Mouse (Mus musculus) Patski (cell line): ENCODE results near the gene Rubcn. TPM values are rescaled to one million over a fixed set of nuclear protein-coding genes. Genes with fewer than 3 reads are reported as not detected.

Experiments used
- ATAC-seq: fragments of 100-300 bp; one replicate; pipeline ENCODE4 v1.8.0; 2021
- CTCF ChIA-PET: fragments of 350-600 bp; sonication (Branson Sonifier 250); formaldehyde crosslinking; loops from one replicate; lab custom pipeline; 2022; ENCODE audit warnings: inconsistent platforms; lab: Charles Lee
- POLR2A ChIA-PET: fragments of 350-600 bp; sonication (Branson Sonifier 250); formaldehyde crosslinking; loops from one replicate; lab custom pipeline; 2022; ENCODE audit warnings: antibody characterized with exemption, inconsistent platforms; lab: Charles Lee
- DNase-seq: peaks from one replicate; pipeline ENCODE4 v3.0.0-alpha.2; 2011; ENCODE audit warnings: low read depth, low spot score
- H3K27me3 ChIP-seq: fragments of 371-371 bp; one replicate; pipeline ENCODE4 v1.5.1; 2021
- CTCF ChIP-seq: fragments of 100-300 bp; IDR thresholded peaks from one replicate; pipeline ENCODE4 v1.5.1; 2021
- in situ Hi-C: fragments of 300-500 bp; cut with MboI; formaldehyde crosslinking; loops from 3 replicates; pipeline ENCODE4 v1.11.1; 2018; ENCODE audit warnings: low pct_unique_long_range_greater_than_20kb, mixed read lengths
- polyA plus RNA-seq: library from polyadenylated mRNA; unstranded; gene quantifications from one replicate; pipeline ENCODE4 v1.2.3, GENCODE M21; 2021

Gene Rubcn
- polyA plus RNA-seq, 1 experiment from 2014 or later, result 39.2 TPM

GRCm38 (mm10) chr16:32783324-32784062 is 94.1 kb downstream of the Rubcn start:
- no peak for TF ChIP-seq CTCF
- in situ Hi-C loops, result no loop called here
- H3K27me3 ChIP-seq, result no peaks in the 10 kb centered on the region
- ChIA-PET CTCF (no interaction called here), POLR2A (interaction anchor here (0.8 to 1.2 kb wide), 3 partner anchors 16 to 80 kb away, joined by 3 read pairs; no protein-coding TSS in a partner anchor)
- ATAC-seq (no peak), DNase-seq (no peak)

DNA sequence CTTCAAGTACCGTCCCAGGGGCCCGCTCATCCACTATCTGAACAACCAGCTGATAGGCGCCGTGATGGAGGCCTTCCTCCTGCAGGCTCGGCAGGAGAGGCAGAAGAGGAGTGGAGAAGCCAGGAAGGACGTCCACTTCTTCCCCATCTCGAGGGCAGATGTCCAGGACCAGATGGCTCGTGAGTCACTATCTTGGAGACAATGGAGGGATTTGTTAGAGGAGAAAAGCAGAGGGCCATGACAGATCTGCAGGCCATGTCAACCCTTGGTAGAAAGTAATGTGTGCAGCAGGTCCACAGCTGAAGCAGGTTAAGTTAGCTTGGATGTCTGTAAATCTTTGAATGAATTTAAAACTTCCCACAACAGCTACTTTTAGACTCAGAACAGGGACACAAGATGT is 98.6 kb downstream of the Rubcn start:
- ATAC-seq (no peak), DNase-seq (no peak)
- POLR2A ChIA-PET, result no interaction called here
- H3K27me3 ChIP-seq, result no peaks in the 10 kb centered on the region
- no peak for TF ChIP-seq CTCF
- in situ Hi-C loops, result no loop called here
- CTCF ChIA-PET, result interaction anchor here (1.6 kb wide), 1 partner anchor 12 kb away, joined by 4 read pairs; no protein-coding TSS in a partner anchor

GRCm38 (mm10) chr16:32776676-32777075 is 100.9 kb downstream of the Rubcn start:
- in situ Hi-C loops, result no loop called here
- ChIA-PET POLR2A (no interaction called here), CTCF (interaction anchor here (1.0 to 1.3 kb wide), 3 partner anchors 13 to 59 kb away, joined by 3 read pairs; no protein-coding TSS in a partner anchor)
- TF ChIP-seq CTCF, result no peak
- ATAC-seq (no peak), DNase-seq (no peak)
- H3K27me3 ChIP-seq, result no peaks in the 10 kb centered on the region

Other genes starting within 250 kb of the Rubcn start
- gene Tnk2, start 233.9 kb downstream of the Rubcn start, polyA plus RNA-seq, result 72.0 TPM
- not detected for gene Muc4, start 141.9 kb downstream of the Rubcn start, polyA plus RNA-seq
- gene Muc20, start 80.3 kb downstream of the Rubcn start, polyA plus RNA-seq, result 0.05 TPM
- gene Smbd1, start 67.3 kb downstream of the Rubcn start, polyA plus RNA-seq, result not detected
- gene Fyttd1, start 266 bp downstream of the Rubcn start, polyA plus RNA-seq, result 108 TPM
- 24.5 TPM for gene Lrch3, start 36.3 kb upstream of the Rubcn start, polyA plus RNA-seq
- 7.9 TPM for gene Iqcg, start 178.5 kb upstream of the Rubcn start, polyA plus RNA-seq
- gene Rpl35a, start 178.7 kb upstream of the Rubcn start, polyA plus RNA-seq, result 769 TPM
- gene Lmln, start 184.8 kb upstream of the Rubcn start, polyA plus RNA-seq, result 3.8 TPM